16 mouse cellular contexts compared by ENCODE assay signal in genomic region chr6:106891879-106892638, GRCm38 (mm10).
DNase-seq lines count a peak whose midpoint lies in the region; ATAC-seq and TF ChIP-seq lines count a peak whose summit lies in the region.
"Had no signal": no experiment of that assay in that cellular context is flagged by ENCODE, and none has a peak within 500 bp of the region (broad histone marks: within the 10 kb centered on the region; RNA-seq: fewer than 3 reads in every experiment).

No protein-coding gene starts in this region.

- no peak for TF ChIP-seq CTCF in layer of hippocampus, adult 2 months (conservative IDR thresholded peaks at IDR 0.05)

- H3K9me3 ChIP-seq in embryonic facial prominence, embryonic 14.5 days (ENCODE audit: control insufficient read depth, low read length), result no peaks in the 10 kb centered on the region
- H3K9me3 ChIP-seq: limb, embryonic 15.5 days; lung, embryonic 15.5 days had no signal

- H3K9ac ChIP-seq in embryonic facial prominence, embryonic 14.5 days (ENCODE audit: low read depth, low read length), result no peak overlapping the region
- H3K9ac ChIP-seq: limb, embryonic 15.5 days; lung, embryonic 15.5 days had no signal

- intact Hi-C loops in gastrocnemius, postnatal 14 days (cut with DNase I; ENCODE audit: low total_unique reads), result no loop called here

- H3K27me3 ChIP-seq in embryonic facial prominence, embryonic 14.5 days (replicated peaks; ENCODE audit: control insufficient read depth, insufficient read depth, low read length), result no peaks in the 10 kb centered on the region
- H3K27me3 ChIP-seq: limb, embryonic 15.5 days; lung, embryonic 15.5 days; Patski had no signal

- ATAC-seq in embryonic facial prominence, embryonic 14.5 days (ENCODE audit: low read depth), result peak; percentile 70; the same call in 1 of the 2 replicates
- ATAC-seq: Patski had no signal

- WGBS in embryonic facial prominence, embryonic 14.5 days, result 52% methylated on average over 4 of the region's 4 CpGs

- no peaks in the 10 kb centered on the region for H3K36me3 ChIP-seq in embryonic facial prominence, embryonic 14.5 days (ENCODE audit: control insufficient read depth, insufficient read depth, low read length)
- H3K36me3 ChIP-seq: limb, embryonic 15.5 days; lung, embryonic 15.5 days had no signal

- no peaks in the 10 kb centered on the region for H3K4me1 ChIP-seq in embryonic facial prominence, embryonic 14.5 days (ENCODE audit: control insufficient read depth, insufficient read depth, low read length)
- H3K4me1 ChIP-seq: limb, embryonic 15.5 days; lung, embryonic 15.5 days had no signal

- DNase-seq in layer of hippocampus, adult 2 months (ENCODE audit: low spot score in 2 of 2), result no peak
- no peak for DNase-seq in layer of hippocampus, adult 9-11 months
- peak; percentile 4 for DNase-seq in embryonic facial prominence, embryonic 14.5 days (ENCODE audit: low spot score)
- peak; percentile 14 for DNase-seq in mesoderm, embryonic 11.5 days (ENCODE audit: low read depth, low spot score)
- peak; percentile 15 for DNase-seq in retina, embryonic 14.5 days (ENCODE audit: low spot score)
- DNase-seq in urinary bladder, postnatal 36 days (ENCODE audit: low spot score in 2 of 2), result no peak
- no peak for DNase-seq in thymus, postnatal 4 days
- DNase-seq in gastrocnemius, postnatal 14 days, result no peak
- DNase-seq: adrenal gland, adult 8-10 months; cerebellum, adult 18-20 months; kidney, adult 18-20 months; layer of hippocampus, postnatal 36 days; right cerebral cortex, postnatal 14 days had no signal

- peak overlapping the region; percentile 46; the same call in 1 of the 2 replicates for H3K27ac ChIP-seq in layer of hippocampus, adult 2 months
- no peak overlapping the region for H3K27ac ChIP-seq in embryonic facial prominence, embryonic 14.5 days (replicated peaks; ENCODE audit: low read depth, low read length)
- H3K27ac ChIP-seq: limb, embryonic 15.5 days; lung, embryonic 15.5 days had no signal

- H3K4me3 ChIP-seq in layer of hippocampus, adult 2 months, result no peak overlapping the region
- H3K4me3 ChIP-seq in embryonic facial prominence, embryonic 14.5 days (ENCODE audit: low read depth, low read length), result no peak overlapping the region
- H3K4me3 ChIP-seq: limb, embryonic 15.5 days; lung, embryonic 15.5 days had no signal

- no peak overlapping the region for H3K4me2 ChIP-seq in embryonic facial prominence, embryonic 14.5 days (ENCODE audit: low read depth, low read length)
- H3K4me2 ChIP-seq: limb, embryonic 15.5 days; lung, embryonic 15.5 days had no signal

Comparison
In these comparisons a context has a peak if more than half of its experiments do, and no peak if none do; other contexts are left out.
1. DNase-seq: peak in embryonic facial prominence, embryonic 14.5 days (single experiment), mesoderm, embryonic 11.5 days (single experiment) and retina, embryonic 14.5 days (single experiment); none in layer of hippocampus, adult 2 months (0 of 2), layer of hippocampus, adult 9-11 months (single experiment), urinary bladder, postnatal 36 days (0 of 2), thymus, postnatal 4 days (single experiment) and gastrocnemius, postnatal 14 days (single experiment).